Mouse (Mus musculus) ES-E14 (cell line): ENCODE results near the gene Nphp1.

Source experiments
- CHD2 ChIP-seq: IDR thresholded peaks from 2 replicates; pipeline ENCODE4 v1.6.1; 2014; ENCODE audit warnings: mild to moderate bottlenecking, low read depth, low read length, inconsistent platforms
- ZC3H11A ChIP-seq: IDR thresholded peaks from 2 replicates; pipeline ENCODE4 v1.6.1; 2012; ENCODE audit warnings: low read depth, mild to moderate bottlenecking, inconsistent platforms, low read length, borderline replicate concordance

- TF ChIP-seq CHD2 = no peak
- no peak for TF ChIP-seq ZC3H11A
Observed at GRCm38 (mm10) chr2:127735512-127736145, 53.1 kb downstream of the Nphp1 start.
